Mouse (Mus musculus) adrenal gland, postnatal 14 days (tissue): ENCODE measurements around the gene Camkv. TPM values are rescaled to one million over a fixed set of nuclear protein-coding genes. Genes with fewer than 3 reads are reported as not detected.

Experiments
- DNase-seq: peaks from one replicate; pipeline ENCODE4 v3.0.0; 2021; ENCODE audit warnings: mixed read lengths
- total RNA-seq: library from RNA; stranded (reverse); gene quantifications from 2 replicates; pipeline ENCODE4 v1.2.3, GENCODE M21; 2021

Camkv gene
- total RNA-seq, 1 experiment from 2014 or later = 2.3 TPM

- DNase-seq = no peak
Observed at GRCm38 (mm10) chr9:107987950-107988349, 52.5 kb downstream of the Camkv start.

GRCm38 (mm10) chr9:107992197-107992596, 56.7 kb downstream of the Camkv start, which contains the start of gene Cdhr4:
TSS of gene Cdhr4 (plus strand) at chr9:107992497.
- no peak for DNase-seq

GRCm38 (mm10) chr9:107993013-107993412, 57.5 kb downstream of the Camkv start:
- no peak for DNase-seq

- DNase-seq = no peak
Observed at GRCm38 (mm10) chr9:107994464-107994863, 59.0 kb downstream of the Camkv start.

GRCm38 (mm10) chr9:107995513-107995912, 60.0 kb downstream of the Camkv start:
- no peak for DNase-seq

- DNase-seq = no peak
Observed at GRCm38 (mm10) chr9:107996049-107996448, 60.6 kb downstream of the Camkv start, which contains the start of gene Gm20662. TSS of gene Gm20662 (plus strand) at chr9:107996349.

Other genes with a start within 250 kb of the Camkv start
- 22.8 and 25.9 TPM in 2 replicates for gene Sema3f, start 225.2 kb upstream of the Camkv start, total RNA-seq
- gene Rbm5, start 164.7 kb upstream of the Camkv start, total RNA-seq = 108 and 137 TPM in 2 replicates
- gene Rbm6, start 62.4 kb upstream of the Camkv start, total RNA-seq = 49.8 and 61.4 TPM in 2 replicates
- 12.3 and 14.0 TPM in 2 replicates for gene Mon1a, start 47.5 kb upstream of the Camkv start, total RNA-seq
- 5.0 and 8.7 TPM in 2 replicates for gene Mst1r, start 28.8 kb upstream of the Camkv start, total RNA-seq
- gene Actl11, start 7.2 kb upstream of the Camkv start, total RNA-seq = not detected in 2 replicates
- gene Traip, start 14.5 kb downstream of the Camkv start, total RNA-seq = 3.7 and 5.7 TPM in 2 replicates
- gene Uba7, start 39.8 kb downstream of the Camkv start, total RNA-seq = 15.2 and 20.9 TPM in 2 replicates
- 0.52 and 0.90 TPM in 2 replicates for gene Gm20661, start 47.4 kb downstream of the Camkv start, total RNA-seq
- gene Inka1, start 50.2 kb downstream of the Camkv start, total RNA-seq = 12.5 and 15.3 TPM in 2 replicates
- gene Cdhr4, start 56.8 kb downstream of the Camkv start, total RNA-seq = 1.1 and 3.2 TPM in 2 replicates
- 0.19 TPM in 1 of 2 replicates, not detected in the other for gene Gm20662, start 60.7 kb downstream of the Camkv start, total RNA-seq
- 92.7 and 106 TPM in 2 replicates for gene Ip6k1, start 66.8 kb downstream of the Camkv start, total RNA-seq
- 20.2 and 20.9 TPM in 2 replicates for gene Gmppb, start 113.6 kb downstream of the Camkv start, total RNA-seq
- 4.1 and 4.4 TPM in 2 replicates for gene Amigo3, start 117.5 kb downstream of the Camkv start, total RNA-seq
- 1.4 and 20.2 TPM in 2 replicates for gene Mst1, start 144.8 kb downstream of the Camkv start, total RNA-seq
- gene Rnf123, start 147.7 kb downstream of the Camkv start, total RNA-seq = 54.2 and 66.6 TPM in 2 replicates
- 76.2 and 76.5 TPM in 2 replicates for gene Apeh, start 158.9 kb downstream of the Camkv start, total RNA-seq